Mouse (Mus musculus) intestine, postnatal 0 days (tissue): ENCODE data around the gene Cetn4. TPM values are rescaled to one million over a fixed set of nuclear protein-coding genes. Genes with fewer than 3 reads are reported as not detected.

Experiments used
- ATAC-seq: fragments of 200-750 bp; cut with Nextera tagmentation; 2 replicates; pipeline ENCODE4 v1.8.0; 2017; ENCODE audit warnings: mild to moderate bottlenecking, moderate TSS enrichment, moderate library complexity
- H3K27ac ChIP-seq: fragments of 300-500 bp; sonication (generic); 2 replicates; pipeline ENCODE4 v1.5.1; 2014; ENCODE audit warnings: mild to moderate bottlenecking, low read depth, low read length, moderate library complexity
- H3K27me3 ChIP-seq: fragments of 300-500 bp; sonication (generic); replicated peaks from 2 replicates; pipeline ENCODE4 v1.6.1; 2014; ENCODE audit warnings: low read length, mixed read lengths; ENCODE audit not compliant: control insufficient read depth, insufficient read depth
- H3K36me3 ChIP-seq: fragments of 300-500 bp; sonication (generic); 2 replicates; pipeline ENCODE4 v1.6.1; 2014; ENCODE audit warnings: mild to moderate bottlenecking, moderate library complexity; ENCODE audit not compliant: control insufficient read depth, insufficient read depth
- H3K4me1 ChIP-seq: fragments of 300-500 bp; sonication (generic); replicated peaks from 2 replicates; pipeline ENCODE4 v1.6.1; 2014; ENCODE audit warnings: antibody characterized with exemption, low read length, mixed read lengths; ENCODE audit not compliant: control insufficient read depth, insufficient read depth
- H3K4me2 ChIP-seq: fragments of 300-500 bp; sonication (generic); replicated peaks from 2 replicates; pipeline ENCODE4 v1.6.1; 2014; ENCODE audit warnings: low read depth, mild to moderate bottlenecking, moderate library complexity
- H3K4me3 ChIP-seq: fragments of 300-500 bp; sonication (generic); 2 replicates; pipeline ENCODE4 v1.5.1; 2014; ENCODE audit warnings: low read depth, low read length
- H3K9ac ChIP-seq: fragments of 300-500 bp; sonication (generic); 2 replicates; pipeline ENCODE4 v1.6.1; 2014; ENCODE audit warnings: mild to moderate bottlenecking, low read depth, low read length
- H3K9me3 ChIP-seq: fragments of 300-500 bp; sonication (generic); 2 replicates; pipeline ENCODE4 v1.6.1; 2016; ENCODE audit warnings: mixed run types; ENCODE audit not compliant: control insufficient read depth
- CTCF ChIP-seq: sonication (generic); IDR thresholded peaks from 2 replicates; pipeline ENCODE4 v1.5.1; 2016; ENCODE audit warnings: low read depth, mild to moderate bottlenecking, control low read depth, antibody characterized with exemption, moderate library complexity
- WGBS: fragments of 180-500 bp; shearing (Covaris S2); extraction: QIAGEN DNeasy Blood & Tissue Kit; methylation state at CpG from one replicate; pipeline ENCODE4 v1.1.7; 2014; 5-methylcytosine and 5-hydroxymethylcytosine counted together
- polyA plus RNA-seq: library from polyadenylated mRNA; unstranded; fragments of >200 nt; fragmentation: Nextera tagmentation; extraction: Ambion mirVana; gene quantifications from 2 replicates; pipeline ENCODE4 v1.2.1, GENCODE M21; 2015

Gene Cetn4
- polyA plus RNA-seq, 1 experiment from 2014 or later: 1.0 TPM

- ATAC-seq: no peak
- 23% methylated on average over 1 of the region's 1 CpGs for WGBS
- 0 out of 2 replicates have a peak overlapping the region, but pooled peaks have one; percentile 75 for H3K4me3 ChIP-seq
- H3K27me3 ChIP-seq: no peaks in the 10 kb centered on the region
- H3K27ac ChIP-seq: no peak overlapping the region
- no peak for TF ChIP-seq CTCF
- H3K4me2 ChIP-seq: peak overlapping the region; percentile 88
- no peaks in the 10 kb centered on the region for H3K4me1 ChIP-seq
- no peaks in the 10 kb centered on the region for H3K36me3 ChIP-seq
- 0 out of 2 replicates have a peak overlapping the region, but pooled peaks have one; percentile 62 for H3K9ac ChIP-seq
- no peaks in the 10 kb centered on the region for H3K9me3 ChIP-seq
These were observed 863 bp upstream of the Cetn4 start for GRCm38 (mm10) chr3:37313371-37313770.

DNA sequence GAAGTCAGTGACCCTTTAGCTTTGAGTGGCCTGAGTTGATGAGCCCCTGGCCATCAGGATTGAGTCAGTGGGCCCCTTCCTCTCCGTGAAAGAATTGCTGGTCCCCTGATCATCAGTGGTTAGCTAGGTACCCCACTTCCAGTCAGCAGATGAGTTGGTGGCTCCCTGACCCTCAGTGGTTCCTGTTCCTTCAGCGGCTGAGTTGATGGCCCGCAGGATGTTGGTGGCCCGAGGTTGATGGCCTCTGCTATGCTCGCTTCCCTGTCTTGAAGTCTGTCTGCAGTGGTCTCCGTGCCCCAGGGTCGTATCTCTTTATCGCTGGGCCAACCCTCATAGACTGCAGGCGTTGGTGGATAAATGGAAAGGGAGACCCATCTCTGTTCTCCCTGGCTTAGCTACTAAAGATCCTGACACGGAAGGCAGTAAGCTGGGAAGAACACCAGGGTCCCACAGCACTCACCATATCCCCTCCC is 575 bp downstream of the Cetn4 start:
- Histone ChIP-seq H3K4me1 (no peaks in the 10 kb centered on the region), H3K27me3 (no peaks in the 10 kb centered on the region), H3K9me3 (no peaks in the 10 kb centered on the region), H3K27ac (no peak overlapping the region), H3K4me3 (peak overlapping the region; percentile 75), H3K4me2 (peak overlapping the region; percentile 88), H3K36me3 (no peaks in the 10 kb centered on the region), H3K9ac (peak overlapping the region; percentile 62)
- no peak for TF ChIP-seq CTCF
- 2% methylated on average over 10 of the region's 10 CpGs for WGBS
- no peak for ATAC-seq

DNA sequence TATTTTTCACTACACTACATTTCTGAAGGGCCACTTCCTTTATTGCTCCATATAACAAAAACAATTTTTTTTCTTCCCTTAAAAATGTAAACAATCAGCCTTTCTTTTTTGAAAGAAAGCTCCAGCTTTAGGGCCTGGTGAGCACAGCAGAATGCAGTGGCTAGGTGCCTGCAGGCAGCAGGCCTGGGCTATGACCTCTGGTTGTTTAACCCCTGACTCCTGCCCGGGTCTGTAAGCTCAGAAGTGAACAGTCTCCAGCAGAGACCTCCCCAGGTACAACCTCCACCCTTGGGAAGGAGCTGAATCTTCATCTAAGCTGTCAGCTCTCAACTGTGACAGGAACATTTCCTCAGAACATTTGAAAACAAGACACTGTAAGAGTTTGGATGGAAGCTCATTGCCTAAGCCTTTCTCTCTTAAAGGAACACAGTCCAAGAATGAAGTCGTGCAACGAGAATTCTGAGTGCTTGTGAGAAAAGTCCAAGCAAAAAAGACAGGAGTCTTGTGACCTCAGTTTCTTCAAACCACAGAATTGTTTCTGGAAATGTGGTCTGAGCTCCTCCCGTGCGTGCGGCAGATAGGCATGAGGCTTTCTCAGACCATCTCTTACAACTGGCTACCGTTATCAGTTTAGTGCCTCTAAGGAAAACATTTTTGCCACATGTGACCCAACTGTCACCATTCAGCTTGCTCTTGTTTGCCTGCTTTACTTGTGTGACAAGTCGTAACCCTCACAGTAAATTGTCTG is 8.9 kb downstream of the Cetn4 start:
- no peaks in the 10 kb centered on the region for H3K4me1 ChIP-seq
- TF ChIP-seq CTCF: no peak
- 66% methylated on average over 8 of the region's 8 CpGs for WGBS
- H3K9ac ChIP-seq: no peak overlapping the region
- H3K36me3 ChIP-seq: no peaks in the 10 kb centered on the region
- no peaks in the 10 kb centered on the region for H3K9me3 ChIP-seq
- ATAC-seq: no peak
- no peak overlapping the region for H3K4me3 ChIP-seq
- H3K27ac ChIP-seq: no peak overlapping the region
- H3K4me2 ChIP-seq: no peak overlapping the region
- H3K27me3 ChIP-seq: no peaks in the 10 kb centered on the region

DNA sequence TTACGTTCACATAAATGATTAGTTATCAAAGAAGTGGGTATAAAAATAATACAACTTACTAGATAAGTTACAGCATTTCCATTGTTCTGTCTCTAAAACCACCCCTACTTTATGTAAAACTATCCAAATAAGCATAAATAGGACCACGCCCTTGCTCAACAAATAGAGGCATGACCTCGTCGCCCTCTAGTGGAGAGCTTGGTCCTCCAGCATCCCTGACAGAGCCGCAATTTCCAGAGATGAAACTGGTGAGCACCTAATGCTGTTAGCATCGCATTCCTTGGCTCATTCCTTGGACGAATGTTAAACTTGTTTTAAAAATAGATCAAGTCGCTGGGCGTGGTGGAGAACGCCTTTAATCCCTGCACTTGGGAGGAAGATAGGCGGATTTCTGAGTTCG is 9.8 kb downstream of the Cetn4 start:
- WGBS: 43% methylated on average over 12 of the region's 12 CpGs
- peak; percentile 82 for TF ChIP-seq CTCF
- Histone ChIP-seq H3K9ac (no peak overlapping the region), H3K4me3 (no peak overlapping the region), H3K4me1 (no peaks in the 10 kb centered on the region), H3K27ac (no peak overlapping the region), H3K4me2 (no peak overlapping the region), H3K9me3 (no peaks in the 10 kb centered on the region), H3K36me3 (no peaks in the 10 kb centered on the region), H3K27me3 (no peaks in the 10 kb centered on the region)
- no peak for ATAC-seq

- Histone ChIP-seq H3K27me3 (no peaks in the 10 kb centered on the region), H3K4me1 (no peaks in the 10 kb centered on the region), H3K36me3 (no peaks in the 10 kb centered on the region), H3K27ac (no peak overlapping the region), H3K4me2 (no peak overlapping the region), H3K9ac (no peak overlapping the region), H3K4me3 (no peak overlapping the region), H3K9me3 (no peaks in the 10 kb centered on the region)
- no peak for TF ChIP-seq CTCF
- no peak for ATAC-seq
- WGBS: 76% methylated on average over 3 of the region's 3 CpGs
These were observed 13.0 kb downstream of the Cetn4 start for GRCm38 (mm10) chr3:37299470-37299869.

- H3K4me3 ChIP-seq: no peak overlapping the region
- 61% methylated on average over 2 of the region's 2 CpGs for WGBS
- no peak for ATAC-seq
These were observed 19.9 kb downstream of the Cetn4 start for GRCm38 (mm10) chr3:37292654-37293053.

More at GRCm38 (mm10) chr3:37292654-37293053, 19.9 kb downstream of the Cetn4 start:
- H3K36me3 ChIP-seq: no peaks in the 10 kb centered on the region
- TF ChIP-seq CTCF: no peak
- no peaks in the 10 kb centered on the region for H3K27me3 ChIP-seq
- H3K9ac ChIP-seq: no peak overlapping the region
- H3K9me3 ChIP-seq: no peaks in the 10 kb centered on the region
- H3K27ac ChIP-seq: no peak overlapping the region
- H3K4me1 ChIP-seq: no peaks in the 10 kb centered on the region
- no peak overlapping the region for H3K4me2 ChIP-seq
